Mouse (Mus musculus): ENCODE results near the gene Gm13539. TPM values are rescaled to one million over a fixed set of nuclear protein-coding genes. Genes with fewer than 3 reads are reported as not detected.

The Gm13539 gene
- polyA plus RNA-seq (2014; fragmentation: Illumina TruSeq; extraction: RNeasy Lipid Tissue Mini Kit (QIAGEN cat#74804); ENCODE audit: low read depth, low replicate concordance), result not detected

DNA sequence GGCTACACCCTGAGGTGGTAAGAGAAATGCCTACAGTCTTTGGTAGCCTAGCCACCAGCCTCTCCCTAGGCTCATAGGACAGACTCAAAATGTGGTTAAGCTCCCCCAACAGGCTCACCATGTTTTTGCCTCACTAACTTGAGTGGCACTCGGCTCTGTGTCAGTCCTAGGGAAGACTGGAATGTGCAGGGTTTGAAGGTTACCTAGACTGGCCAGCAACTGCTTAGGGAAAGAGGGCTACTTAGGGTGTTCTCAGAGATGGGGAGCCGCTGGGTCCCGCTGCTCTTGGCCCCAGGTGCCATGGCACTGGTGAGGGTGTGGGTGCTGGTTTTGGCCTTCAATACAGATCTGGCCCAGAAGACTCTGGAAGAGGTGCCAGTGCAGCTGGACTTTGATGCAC, at the start of gene Gm13539:
TSS of gene Gm13539 (plus strand) at position 301 of the 400 bp plus-strand sequence.

DNA sequence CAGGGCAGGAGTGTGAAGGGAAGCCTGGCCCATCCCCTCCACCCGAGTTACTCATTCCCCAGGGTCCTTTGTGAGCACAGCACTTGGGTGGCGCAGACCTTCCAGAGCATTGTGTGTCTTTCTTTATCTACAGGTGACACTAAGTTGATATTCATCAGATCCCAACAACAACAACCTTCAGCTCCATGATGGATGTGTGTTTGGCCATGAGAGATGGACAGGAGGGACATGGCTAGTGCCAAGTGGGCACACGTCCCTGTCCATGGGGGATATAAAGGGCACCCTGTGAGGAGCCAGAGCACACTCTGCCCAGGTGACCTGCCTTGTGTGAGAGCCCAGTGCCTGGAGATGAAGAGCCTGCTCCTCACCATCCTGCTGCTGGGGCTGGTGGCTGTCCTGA, 45.3 kb upstream of the Gm13539 start, which contains the start of gene Obp2b:
TSS of gene Obp2b (plus strand) at position 301 of the 400 bp plus-strand sequence.

DNA sequence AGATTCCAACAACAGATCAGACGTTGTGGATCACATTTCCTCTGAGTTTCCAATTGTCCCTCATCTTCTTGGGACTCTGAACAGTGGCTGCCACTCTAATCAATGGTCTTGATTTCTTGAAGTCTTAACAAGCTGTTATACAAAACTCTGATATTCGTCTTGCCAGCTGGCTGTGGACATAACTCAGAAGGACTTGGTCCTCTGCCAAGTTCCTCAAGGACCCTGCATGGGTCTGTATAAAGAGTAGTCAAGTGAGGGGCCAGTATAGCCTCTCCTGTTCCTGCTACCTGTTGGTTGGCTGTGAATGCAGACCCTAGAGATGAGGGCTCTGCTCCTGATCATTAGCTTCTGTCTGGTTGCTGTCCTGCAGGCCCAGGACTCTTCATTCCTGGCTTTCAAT, 16.8 kb upstream of the Gm13539 start, which contains the start of gene Lcn3:
TSS of gene Lcn3 (plus strand) at position 301 of the 400 bp plus-strand sequence.

DNA sequence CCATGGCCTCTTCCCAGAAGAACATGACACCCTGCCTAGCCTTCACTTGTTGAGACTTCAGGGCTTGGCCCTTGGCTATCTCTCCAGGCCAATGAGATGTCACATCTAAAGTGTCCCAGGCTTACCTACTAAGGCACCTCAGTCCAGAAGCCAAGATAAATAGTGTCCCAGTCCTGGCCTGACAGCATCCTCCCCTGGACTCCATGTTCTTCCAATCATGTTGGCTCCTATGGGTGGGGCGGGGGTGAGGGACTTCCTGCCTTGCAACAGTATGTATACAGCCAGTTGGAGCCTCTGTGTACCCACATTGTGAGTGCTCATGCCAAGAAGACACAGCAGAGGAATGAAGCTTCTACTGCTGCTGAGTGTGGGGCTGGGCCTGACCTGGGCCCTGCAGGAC, 5.3 kb upstream of the Gm13539 start, which contains the start of gene Lcn11:
TSS of gene Lcn11 (plus strand) at position 301 of the 400 bp plus-strand sequence.

DNA sequence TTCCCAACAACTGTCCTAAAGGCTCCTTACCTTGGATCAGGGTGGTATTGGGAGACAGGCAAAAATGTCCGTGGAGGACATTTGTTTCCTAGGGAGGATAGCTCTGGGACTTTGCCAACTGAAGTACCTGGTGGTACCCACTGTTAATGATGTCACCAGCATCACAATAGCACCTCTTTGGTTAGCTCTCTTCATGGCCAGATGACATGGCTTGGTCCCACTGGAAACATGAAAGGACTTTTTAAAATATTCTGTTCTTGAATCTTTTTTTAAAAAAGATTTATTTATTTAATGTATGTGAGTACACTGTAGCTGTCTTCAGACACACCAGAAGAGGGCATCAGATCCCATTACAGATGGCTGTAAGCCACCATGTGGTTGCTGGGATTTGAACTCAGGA, 33.7 kb downstream of the Gm13539 start, which contains the start of gene Glt6d1:
TSS of gene Glt6d1 (minus strand) at position 101 of the 400 bp plus-strand sequence.

DNA sequence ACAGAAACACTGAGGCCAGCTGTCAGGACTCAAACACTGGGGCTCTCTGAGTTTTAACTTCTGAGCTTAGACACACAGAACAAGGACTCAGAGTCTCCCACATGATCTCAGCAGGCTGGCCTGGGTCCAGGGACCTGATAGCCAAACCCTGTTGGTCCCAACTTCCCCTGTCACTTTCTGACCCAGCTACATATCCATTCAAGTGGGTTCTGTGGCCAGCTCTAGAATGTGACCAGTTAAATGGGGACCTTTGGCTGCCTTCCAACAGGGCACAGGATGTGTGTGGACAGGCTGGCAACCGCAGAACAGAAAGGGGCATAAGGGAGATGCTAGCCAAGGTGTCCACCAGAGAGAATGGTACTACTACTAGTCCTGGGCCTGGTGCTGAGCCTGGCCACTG, 40.7 kb downstream of the Gm13539 start, which contains the start of gene Lcn9:
TSS of gene Lcn9 (plus strand) at position 348 of the 400 bp plus-strand sequence.

Other genes with a start within 250 kb of the Gm13539 start
- 15.6 TPM for gene Traf2, start 235.3 kb upstream of the Gm13539 start, polyA plus RNA-seq (2014; fragmentation: Illumina TruSeq; extraction: RNeasy Lipid Tissue Mini Kit (QIAGEN cat#74804); ENCODE audit: low read depth, low replicate concordance)
- gene Edf1, start 224.4 kb upstream of the Gm13539 start, polyA plus RNA-seq (2014; fragmentation: Illumina TruSeq; extraction: RNeasy Lipid Tissue Mini Kit (QIAGEN cat#74804); ENCODE audit: low read depth, low replicate concordance), result 250 TPM
- 1.1 TPM for gene Mamdc4, start 207.4 kb upstream of the Gm13539 start, polyA plus RNA-seq (2014; fragmentation: Illumina TruSeq; extraction: RNeasy Lipid Tissue Mini Kit (QIAGEN cat#74804); ENCODE audit: low read depth, low replicate concordance)
- 65.3 TPM for gene Phpt1, start 207.0 kb upstream of the Gm13539 start, polyA plus RNA-seq (2014; fragmentation: Illumina TruSeq; extraction: RNeasy Lipid Tissue Mini Kit (QIAGEN cat#74804); ENCODE audit: low read depth, low replicate concordance)
- 1.7 TPM for gene Ajm1, start 200.5 kb upstream of the Gm13539 start, polyA plus RNA-seq (2014; fragmentation: Illumina TruSeq; extraction: RNeasy Lipid Tissue Mini Kit (QIAGEN cat#74804); ENCODE audit: low read depth, low replicate concordance)
- 69.7 TPM for gene Rabl6, start 173.7 kb upstream of the Gm13539 start, polyA plus RNA-seq (2014; fragmentation: Illumina TruSeq; extraction: RNeasy Lipid Tissue Mini Kit (QIAGEN cat#74804); ENCODE audit: low read depth, low replicate concordance)
- gene Ccdc183, start 164.6 kb upstream of the Gm13539 start, polyA plus RNA-seq (2014; fragmentation: Illumina TruSeq; extraction: RNeasy Lipid Tissue Mini Kit (QIAGEN cat#74804); ENCODE audit: low read depth, low replicate concordance), result 7.2 TPM
- gene Tmem141, start 160.3 kb upstream of the Gm13539 start, polyA plus RNA-seq (2014; fragmentation: Illumina TruSeq; extraction: RNeasy Lipid Tissue Mini Kit (QIAGEN cat#74804); ENCODE audit: low read depth, low replicate concordance), result 48.8 TPM
- gene Fcna, start 154.2 kb upstream of the Gm13539 start, polyA plus RNA-seq (2014; fragmentation: Illumina TruSeq; extraction: RNeasy Lipid Tissue Mini Kit (QIAGEN cat#74804); ENCODE audit: low read depth, low replicate concordance), result 41.5 TPM
- 6,740 TPM for gene Lcn8, start 129.1 kb upstream of the Gm13539 start, polyA plus RNA-seq (2014; fragmentation: Illumina TruSeq; extraction: RNeasy Lipid Tissue Mini Kit (QIAGEN cat#74804); ENCODE audit: low read depth, low replicate concordance)
- 8,551 TPM for gene Lcn5, start 124.3 kb upstream of the Gm13539 start, polyA plus RNA-seq (2014; fragmentation: Illumina TruSeq; extraction: RNeasy Lipid Tissue Mini Kit (QIAGEN cat#74804); ENCODE audit: low read depth, low replicate concordance)
- gene Lcn6, start 105.5 kb upstream of the Gm13539 start, polyA plus RNA-seq (2014; fragmentation: Illumina TruSeq; extraction: RNeasy Lipid Tissue Mini Kit (QIAGEN cat#74804); ENCODE audit: low read depth, low replicate concordance), result 653 TPM
- gene Lcn10, start 99.5 kb upstream of the Gm13539 start, polyA plus RNA-seq (2014; fragmentation: Illumina TruSeq; extraction: RNeasy Lipid Tissue Mini Kit (QIAGEN cat#74804); ENCODE audit: low read depth, low replicate concordance), result 827 TPM
- gene Obp2a, start 82.2 kb upstream of the Gm13539 start, polyA plus RNA-seq (2014; fragmentation: Illumina TruSeq; extraction: RNeasy Lipid Tissue Mini Kit (QIAGEN cat#74804); ENCODE audit: low read depth, low replicate concordance), result 28.7 TPM
- gene Bmyc, start 75.5 kb upstream of the Gm13539 start, polyA plus RNA-seq (2014; fragmentation: Illumina TruSeq; extraction: RNeasy Lipid Tissue Mini Kit (QIAGEN cat#74804); ENCODE audit: low read depth, low replicate concordance), result 235 TPM
- 0.82 TPM for gene Obp2b, start 45.2 kb upstream of the Gm13539 start, polyA plus RNA-seq (2014; fragmentation: Illumina TruSeq; extraction: RNeasy Lipid Tissue Mini Kit (QIAGEN cat#74804); ENCODE audit: low read depth, low replicate concordance)
- not detected for gene Lcn3, start 16.7 kb upstream of the Gm13539 start, polyA plus RNA-seq (2014; fragmentation: Illumina TruSeq; extraction: RNeasy Lipid Tissue Mini Kit (QIAGEN cat#74804); ENCODE audit: low read depth, low replicate concordance)
- not detected for gene Lcn11, start 5.2 kb upstream of the Gm13539 start, polyA plus RNA-seq (2014; fragmentation: Illumina TruSeq; extraction: RNeasy Lipid Tissue Mini Kit (QIAGEN cat#74804); ENCODE audit: low read depth, low replicate concordance)
- 1.5 TPM for gene Glt6d1, start 33.6 kb downstream of the Gm13539 start, polyA plus RNA-seq (2014; fragmentation: Illumina TruSeq; extraction: RNeasy Lipid Tissue Mini Kit (QIAGEN cat#74804); ENCODE audit: low read depth, low replicate concordance)
- gene Lcn9, start 40.9 kb downstream of the Gm13539 start, polyA plus RNA-seq (2014; fragmentation: Illumina TruSeq; extraction: RNeasy Lipid Tissue Mini Kit (QIAGEN cat#74804); ENCODE audit: low read depth, low replicate concordance), result 3,717 TPM
- gene Sohlh1, start 65.0 kb downstream of the Gm13539 start, polyA plus RNA-seq (2014; fragmentation: Illumina TruSeq; extraction: RNeasy Lipid Tissue Mini Kit (QIAGEN cat#74804); ENCODE audit: low read depth, low replicate concordance), result 0.32 TPM
- gene Kcnt1, start 81.5 kb downstream of the Gm13539 start, polyA plus RNA-seq (2014; fragmentation: Illumina TruSeq; extraction: RNeasy Lipid Tissue Mini Kit (QIAGEN cat#74804); ENCODE audit: low read depth, low replicate concordance), result 15.6 TPM
- gene Camsap1, start 201.0 kb downstream of the Gm13539 start, polyA plus RNA-seq (2014; fragmentation: Illumina TruSeq; extraction: RNeasy Lipid Tissue Mini Kit (QIAGEN cat#74804); ENCODE audit: low read depth, low replicate concordance), result 14.4 TPM
- gene Ubac1, start 239.5 kb downstream of the Gm13539 start, polyA plus RNA-seq (2014; fragmentation: Illumina TruSeq; extraction: RNeasy Lipid Tissue Mini Kit (QIAGEN cat#74804); ENCODE audit: low read depth, low replicate concordance), result 34.7 TPM

Measured in adipose tissue, adult 10 weeks (tissue).